Mouse (Mus musculus) ovary, adult 18-20 months (tissue): ENCODE measurements around the gene Gmppa.

ENCODE experiments used
- DNase-seq: peaks from one replicate; pipeline ENCODE4 v3.0.0; 2022; ENCODE audit warnings: low spot score, mixed read lengths

Gmppa gene

GRCm38 (mm10) chr1:75423780-75424390 is 11.8 kb upstream of the Gmppa start:
- DNase-seq, result no peak

- DNase-seq, result no peak
Measured at GRCm38 (mm10) chr1:75425796-75426471, 9.8 kb upstream of the Gmppa start.

- DNase-seq, result no peak
Measured at GRCm38 (mm10) chr1:75438782-75439181, 3.1 kb downstream of the Gmppa start.

- DNase-seq, result no peak
Measured at GRCm38 (mm10) chr1:75440661-75441060, 4.9 kb downstream of the Gmppa start.

- DNase-seq, result no peak
Measured at GRCm38 (mm10) chr1:75441471-75441996, 5.8 kb downstream of the Gmppa start.

- DNase-seq, result no peak
Measured at GRCm38 (mm10) chr1:75442171-75442570, 6.4 kb downstream of the Gmppa start.

GRCm38 (mm10) chr1:75442811-75443210 is 7.1 kb downstream of the Gmppa start:
- no peak for DNase-seq

GRCm38 (mm10) chr1:75443247-75444024 is 7.7 kb downstream of the Gmppa start:
- DNase-seq, result no peak

- no peak for DNase-seq
Measured at GRCm38 (mm10) chr1:75444208-75444607, 8.5 kb downstream of the Gmppa start.

- DNase-seq, result no peak
Measured at GRCm38 (mm10) chr1:75445141-75445701, 9.5 kb downstream of the Gmppa start.

GRCm38 (mm10) chr1:75445751-75446611 is 10.3 kb downstream of the Gmppa start:
- DNase-seq, result no peak

GRCm38 (mm10) chr1:75446656-75447055 is 10.9 kb downstream of the Gmppa start:
- DNase-seq, result no peak

GRCm38 (mm10) chr1:75447265-75448051 is 11.7 kb downstream of the Gmppa start:
- DNase-seq, result no peak

GRCm38 (mm10) chr1:75448052-75448431 is 12.3 kb downstream of the Gmppa start:
- no peak for DNase-seq

- DNase-seq, result no peak
Measured at GRCm38 (mm10) chr1:75448937-75449336, 13.2 kb downstream of the Gmppa start.

GRCm38 (mm10) chr1:75449377-75450135 is 13.8 kb downstream of the Gmppa start:
- no peak for DNase-seq

GRCm38 (mm10) chr1:75450314-75451005 is 14.7 kb downstream of the Gmppa start, which contains the start of gene Asic4:
Gene Asic4, plus strand, starts transcription at chr1:75450436.
- no peak for DNase-seq

- DNase-seq, result no peak
Measured at GRCm38 (mm10) chr1:75451900-75452299, 16.2 kb downstream of the Gmppa start.

- DNase-seq, result no peak
Measured at GRCm38 (mm10) chr1:75455433-75455832, 19.7 kb downstream of the Gmppa start.
